Mouse (Mus musculus) monocyte, adult 2 months (primary cell): ENCODE measurements around the gene Prr5.

Experiments used
- DNase-seq, 2 experiments: peaks; one replicate each; pipeline ENCODE4 v3.0.0; 2022; ENCODE audit warnings: low spot score in 2 of 2, low read depth in 1 of 2

Gene Prr5

GRCm38 (mm10) chr15:84679090-84679489 is 9.7 kb downstream of the Prr5 start:
- DNase-seq = no peak

- no peak for DNase-seq
These were observed 10.4 kb downstream of the Prr5 start for GRCm38 (mm10) chr15:84679794-84680193.

GRCm38 (mm10) chr15:84680545-84681454 is 11.4 kb downstream of the Prr5 start:
- DNase-seq = peak; percentile 42 to 74

GRCm38 (mm10) chr15:84681455-84682193 is 12.2 kb downstream of the Prr5 start:
- no peak for DNase-seq

- DNase-seq = no peak
These were observed 12.8 kb downstream of the Prr5 start for GRCm38 (mm10) chr15:84682206-84682605.

GRCm38 (mm10) chr15:84682821-84683220 is 13.4 kb downstream of the Prr5 start:
- no peak for DNase-seq

GRCm38 (mm10) chr15:84684520-84684919 is 15.1 kb downstream of the Prr5 start:
- DNase-seq = no peak

- peak; percentile 55 to 61 for DNase-seq
These were observed 16.0 kb downstream of the Prr5 start for GRCm38 (mm10) chr15:84685417-84685816.

- DNase-seq = no peak
These were observed 18.5 kb downstream of the Prr5 start for GRCm38 (mm10) chr15:84687904-84688303.

GRCm38 (mm10) chr15:84689356-84689755 is 19.9 kb downstream of the Prr5 start:
- DNase-seq = no peak

- DNase-seq = no peak
These were observed 22.1 kb downstream of the Prr5 start for GRCm38 (mm10) chr15:84691513-84691912.

- no peak for DNase-seq
These were observed 23.2 kb downstream of the Prr5 start for GRCm38 (mm10) chr15:84692645-84693044.

GRCm38 (mm10) chr15:84696021-84696420 is 26.6 kb downstream of the Prr5 start:
- DNase-seq = no peak

- no peak for DNase-seq
These were observed 28.2 kb downstream of the Prr5 start for GRCm38 (mm10) chr15:84697611-84698011.

GRCm38 (mm10) chr15:84698189-84698588 is 28.8 kb downstream of the Prr5 start:
- DNase-seq = no peak

GRCm38 (mm10) chr15:84700147-84700794 is 30.9 kb downstream of the Prr5 start:
- no peak for DNase-seq

- DNase-seq = no peak
These were observed 32.5 kb downstream of the Prr5 start for GRCm38 (mm10) chr15:84701947-84702346.

- no peak for DNase-seq
These were observed 33.2 kb downstream of the Prr5 start for GRCm38 (mm10) chr15:84702391-84703345.

GRCm38 (mm10) chr15:84703992-84704391 is 34.6 kb downstream of the Prr5 start:
- no peak for DNase-seq

- DNase-seq = no peak
These were observed 36.0 kb downstream of the Prr5 start for GRCm38 (mm10) chr15:84705351-84705901.
